Mouse (Mus musculus): ENCODE data around the gene Ncam1. TPM values are rescaled to one million over a fixed set of nuclear protein-coding genes. Genes with fewer than 3 reads are reported as not detected.

Gene Ncam1
- polyA plus RNA-seq, 1 experiment from 2014 or later = 132 TPM

GRCm38 (mm10) chr9:49570033-49570660 is 228.6 kb downstream of the Ncam1 start:
- no peaks in the 10 kb centered on the region for H3K27me3 ChIP-seq
- no peak overlapping the region for H3K4me3 ChIP-seq (replicated peaks)
- H3K4me2 ChIP-seq = peak overlapping the region; percentile 30; the same call in 1 of the 2 replicates
- no peaks in the 10 kb centered on the region for H3K9me3 ChIP-seq
- WGBS = 43% methylated on average over 7 of the region's 7 CpGs
- peak overlapping the region; percentile 78 for H3K27ac ChIP-seq
- peaks cover 36% of the 10 kb centered on the region for H3K4me1 ChIP-seq
- H3K9ac ChIP-seq = peak overlapping the region; percentile 12; the same call in 1 of the 2 replicates
- H3K36me3 ChIP-seq (replicated peaks) = peaks cover 26% of the 10 kb centered on the region
- ATAC-seq (ENCODE audit: low FRiP score) = no peak

GRCm38 (mm10) chr9:49565846-49566245 is 232.9 kb downstream of the Ncam1 start:
- ATAC-seq (ENCODE audit: low FRiP score) = no peak
- H3K9ac ChIP-seq = no peak overlapping the region
- peaks cover 15% of the 10 kb centered on the region for H3K4me1 ChIP-seq
- H3K4me2 ChIP-seq = no peak overlapping the region
- peaks cover 48% of the 10 kb centered on the region for H3K36me3 ChIP-seq (replicated peaks)
- no peaks in the 10 kb centered on the region for H3K27me3 ChIP-seq
- 91% methylated on average over 2 of the region's 2 CpGs for WGBS
- H3K27ac ChIP-seq = no peak overlapping the region
- no peak overlapping the region for H3K4me3 ChIP-seq (replicated peaks)
- H3K9me3 ChIP-seq = no peaks in the 10 kb centered on the region

GRCm38 (mm10) chr9:49558941-49559340 is 239.8 kb downstream of the Ncam1 start:
- Histone ChIP-seq H3K4me1 (no peaks in the 10 kb centered on the region), H3K27me3 (no peaks in the 10 kb centered on the region), H3K36me3 (replicated peaks) (peaks cover 36% of the 10 kb centered on the region), H3K9ac (no peak overlapping the region), H3K4me3 (replicated peaks) (no peak overlapping the region), H3K27ac (no peak overlapping the region), H3K4me2 (no peak overlapping the region), H3K9me3 (no peaks in the 10 kb centered on the region)
- ATAC-seq (ENCODE audit: low FRiP score) = no peak
- WGBS = 95% methylated on average over 2 of the region's 2 CpGs

- Histone ChIP-seq H3K27ac (no peak overlapping the region), H3K36me3 (replicated peaks) (peaks cover 9% of the 10 kb centered on the region), H3K9me3 (no peaks in the 10 kb centered on the region), H3K4me2 (no peak overlapping the region), H3K4me1 (no peaks in the 10 kb centered on the region), H3K4me3 (replicated peaks) (no peak overlapping the region), H3K27me3 (no peaks in the 10 kb centered on the region), H3K9ac (no peak overlapping the region)
- ATAC-seq (ENCODE audit: low FRiP score) = no peak
- 65% methylated on average over 2 of the region's 2 CpGs for WGBS
Observed at GRCm38 (mm10) chr9:49551353-49551752, 247.4 kb downstream of the Ncam1 start.

- WGBS = 88% methylated on average over 4 of the region's 4 CpGs
- peaks cover 44% of the 10 kb centered on the region for H3K36me3 ChIP-seq (replicated peaks)
Observed at GRCm38 (mm10) chr9:49542593-49542992, 256.1 kb downstream of the Ncam1 start.

GRCm38 (mm10) chr9:49537814-49538213 is 260.9 kb downstream of the Ncam1 start:
- Histone ChIP-seq H3K4me1 (peaks cover 41% of the 10 kb centered on the region), H3K27ac (no peak overlapping the region), H3K4me2 (no peak overlapping the region), H3K27me3 (no peaks in the 10 kb centered on the region), H3K9ac (no peak overlapping the region), H3K36me3 (replicated peaks) (peaks cover 15% of the 10 kb centered on the region), H3K9me3 (no peaks in the 10 kb centered on the region), H3K4me3 (replicated peaks) (no peak overlapping the region)
- WGBS = 60% methylated on average over 6 of the region's 6 CpGs
- ATAC-seq (ENCODE audit: low FRiP score) = no peak

More at GRCm38 (mm10) chr9:49542593-49542992, 256.1 kb downstream of the Ncam1 start:
- no peak overlapping the region for H3K9ac ChIP-seq
- no peak overlapping the region for H3K4me3 ChIP-seq (replicated peaks)
- H3K4me2 ChIP-seq = no peak overlapping the region
- ATAC-seq (ENCODE audit: low FRiP score) = no peak
- no peaks in the 10 kb centered on the region for H3K27me3 ChIP-seq
- H3K4me1 ChIP-seq = peaks cover 9% of the 10 kb centered on the region
- H3K27ac ChIP-seq = no peak overlapping the region
- no peaks in the 10 kb centered on the region for H3K9me3 ChIP-seq

GRCm38 (mm10) chr9:49536593-49536992 is 262.1 kb downstream of the Ncam1 start:
- Histone ChIP-seq H3K4me1 (peaks cover 41% of the 10 kb centered on the region), H3K36me3 (replicated peaks) (peaks cover 6% of the 10 kb centered on the region; the same call in 1 of the 2 replicates), H3K9ac (no peak overlapping the region), H3K4me3 (replicated peaks) (no peak overlapping the region), H3K27me3 (no peaks in the 10 kb centered on the region), H3K9me3 (no peaks in the 10 kb centered on the region), H3K27ac (no peak overlapping the region), H3K4me2 (no peak overlapping the region)
- WGBS = 64% methylated on average over 6 of the region's 6 CpGs
- no peak for ATAC-seq (ENCODE audit: low FRiP score)

- Histone ChIP-seq H3K27ac (no peak overlapping the region), H3K9ac (no peak overlapping the region), H3K9me3 (no peaks in the 10 kb centered on the region), H3K36me3 (replicated peaks) (no peaks in the 10 kb centered on the region), H3K4me1 (peaks cover 47% of the 10 kb centered on the region), H3K4me3 (replicated peaks) (no peak overlapping the region), H3K27me3 (no peaks in the 10 kb centered on the region), H3K4me2 (no peak overlapping the region)
- ATAC-seq (ENCODE audit: low FRiP score) = peak; percentile 56; the same call in 1 of the 2 replicates
- WGBS = 49% methylated on average over 4 of the region's 4 CpGs
Observed at GRCm38 (mm10) chr9:49534958-49535357, 263.8 kb downstream of the Ncam1 start.

- WGBS = 10% methylated on average over 6 of the region's 8 CpGs
- Histone ChIP-seq H3K9ac (no peak overlapping the region), H3K36me3 (replicated peaks) (no peaks in the 10 kb centered on the region), H3K4me2 (peak overlapping the region; percentile 34), H3K9me3 (no peaks in the 10 kb centered on the region), H3K4me3 (replicated peaks) (no peak overlapping the region), H3K27me3 (no peaks in the 10 kb centered on the region), H3K27ac (peak overlapping the region; percentile 71), H3K4me1 (peaks cover 51% of the 10 kb centered on the region)
- ATAC-seq (ENCODE audit: low FRiP score) = peak; percentile 62
Observed at GRCm38 (mm10) chr9:49533912-49534491, 264.7 kb downstream of the Ncam1 start.

GRCm38 (mm10) chr9:49533455-49533854 is 265.3 kb downstream of the Ncam1 start:
- Histone ChIP-seq H3K4me3 (replicated peaks) (no peak overlapping the region), H3K4me2 (no peak overlapping the region), H3K9ac (no peak overlapping the region), H3K27me3 (no peaks in the 10 kb centered on the region), H3K27ac (no peak overlapping the region; the same call in 1 of the 2 replicates), H3K4me1 (peaks cover 55% of the 10 kb centered on the region), H3K36me3 (replicated peaks) (no peaks in the 10 kb centered on the region), H3K9me3 (no peaks in the 10 kb centered on the region)
- WGBS = 80% methylated on average over 7 of the region's 7 CpGs
- no peak for ATAC-seq (ENCODE audit: low FRiP score)

GRCm38 (mm10) chr9:49531833-49532232 is 266.9 kb downstream of the Ncam1 start:
- Histone ChIP-seq H3K4me3 (replicated peaks) (no peak overlapping the region), H3K4me2 (no peak overlapping the region), H3K36me3 (replicated peaks) (no peaks in the 10 kb centered on the region), H3K9me3 (no peaks in the 10 kb centered on the region), H3K27me3 (no peaks in the 10 kb centered on the region), H3K9ac (no peak overlapping the region), H3K4me1 (peaks cover 57% of the 10 kb centered on the region), H3K27ac (no peak overlapping the region)
- ATAC-seq (ENCODE audit: low FRiP score) = no peak
- WGBS = 90% methylated on average over 6 of the region's 6 CpGs

- Histone ChIP-seq H3K4me3 (replicated peaks) (no peak overlapping the region), H3K4me2 (no peak overlapping the region), H3K27me3 (no peaks in the 10 kb centered on the region), H3K27ac (no peak overlapping the region), H3K4me1 (peaks cover 51% of the 10 kb centered on the region), H3K9me3 (no peaks in the 10 kb centered on the region), H3K9ac (no peak overlapping the region), H3K36me3 (replicated peaks) (no peaks in the 10 kb centered on the region)
- 69% methylated on average over 7 of the region's 7 CpGs for WGBS
- ATAC-seq (ENCODE audit: low FRiP score) = no peak
Observed at GRCm38 (mm10) chr9:49531257-49531656, 267.5 kb downstream of the Ncam1 start.

GRCm38 (mm10) chr9:49530739-49531138 is 268.0 kb downstream of the Ncam1 start:
- no peak overlapping the region for H3K4me3 ChIP-seq (replicated peaks)
- no peak overlapping the region for H3K9ac ChIP-seq
- 52% methylated on average over 4 of the region's 4 CpGs for WGBS
- H3K9me3 ChIP-seq = no peaks in the 10 kb centered on the region
- H3K36me3 ChIP-seq (replicated peaks) = no peaks in the 10 kb centered on the region
- peaks cover 46% of the 10 kb centered on the region for H3K4me1 ChIP-seq
- H3K4me2 ChIP-seq = no peak overlapping the region
- no peak overlapping the region for H3K27ac ChIP-seq
- no peaks in the 10 kb centered on the region for H3K27me3 ChIP-seq
- no peak for ATAC-seq (ENCODE audit: low FRiP score)

Data from forebrain, embryonic 12.5 days (tissue).